Mouse (Mus musculus): Measurements from ENCODE around the gene Gprc5c. TPM values are rescaled to one million over a fixed set of nuclear protein-coding genes. Genes with fewer than 3 reads are reported as not detected.

Gprc5c gene
- 21.8 and 23.0 TPM in 2 replicates for polyA plus RNA-seq (2014; fragmentation: Nextera tagmentation; extraction: Ambion mirVana)

GRCm38 (mm10) chr11:114850452-114851268, at the start of gene Gprc5c:
TSS of gene Gprc5c (plus strand) at chr11:114851152.
- Histone ChIP-seq H3K27me3 (ENCODE audit: control insufficient read depth, insufficient read depth, low read length) (0 out of 2 replicates have a peak, but pooled peaks cover 2% of the 10 kb centered on the region), H3K4me3 (ENCODE audit: low read depth, low read length) (peak within 1 kb of the TSS; percentile 76), H3K9ac (ENCODE audit: low read depth, low read length) (peak within 1 kb of the TSS; percentile 83), H3K4me1 (ENCODE audit: control insufficient read depth, insufficient read depth, low read length) (peaks cover 14% of the 10 kb centered on the region), H3K36me3 (ENCODE audit: control insufficient read depth, insufficient read depth, low read length) (no peaks in the 10 kb centered on the region), H3K9me3 (replicated peaks; ENCODE audit: control insufficient read depth, low read length) (no peaks in the 10 kb centered on the region), H3K27ac (ENCODE audit: low read depth, low read length) (peak within 1 kb of the TSS; percentile 58), H3K4me2 (peak within 1 kb of the TSS; percentile 99)
- under 1% methylated on average over 36 of the region's 43 CpGs for WGBS (ENCODE audit: insufficient replicate concordance)
- ATAC-seq (replicated peaks; ENCODE audit: insufficient number of reproducible peaks, low FRiP score, low TSS enrichment), result no peak

- 90% methylated on average over 1 of the region's 1 CpGs for WGBS (ENCODE audit: insufficient replicate concordance)
- no peak for ATAC-seq (replicated peaks; ENCODE audit: insufficient number of reproducible peaks, low FRiP score, low TSS enrichment)
- H3K4me3 ChIP-seq (ENCODE audit: low read depth, low read length), result no peak overlapping the region
- no peaks in the 10 kb centered on the region for H3K9me3 ChIP-seq (replicated peaks; ENCODE audit: control insufficient read depth, low read length)
- no peaks in the 10 kb centered on the region for H3K36me3 ChIP-seq (ENCODE audit: control insufficient read depth, insufficient read depth, low read length)
- no peak overlapping the region for H3K4me2 ChIP-seq
- no peak overlapping the region for H3K9ac ChIP-seq (ENCODE audit: low read depth, low read length)
- H3K4me1 ChIP-seq (ENCODE audit: control insufficient read depth, insufficient read depth, low read length), result no peaks in the 10 kb centered on the region
- no peaks in the 10 kb centered on the region; the same call in 1 of the 2 replicates for H3K27me3 ChIP-seq (ENCODE audit: control insufficient read depth, insufficient read depth, low read length)
- H3K27ac ChIP-seq (ENCODE audit: low read depth, low read length), result no peak overlapping the region
These were observed 49.0 kb upstream of the Gprc5c start for GRCm38 (mm10) chr11:114801906-114802305.

DNA sequence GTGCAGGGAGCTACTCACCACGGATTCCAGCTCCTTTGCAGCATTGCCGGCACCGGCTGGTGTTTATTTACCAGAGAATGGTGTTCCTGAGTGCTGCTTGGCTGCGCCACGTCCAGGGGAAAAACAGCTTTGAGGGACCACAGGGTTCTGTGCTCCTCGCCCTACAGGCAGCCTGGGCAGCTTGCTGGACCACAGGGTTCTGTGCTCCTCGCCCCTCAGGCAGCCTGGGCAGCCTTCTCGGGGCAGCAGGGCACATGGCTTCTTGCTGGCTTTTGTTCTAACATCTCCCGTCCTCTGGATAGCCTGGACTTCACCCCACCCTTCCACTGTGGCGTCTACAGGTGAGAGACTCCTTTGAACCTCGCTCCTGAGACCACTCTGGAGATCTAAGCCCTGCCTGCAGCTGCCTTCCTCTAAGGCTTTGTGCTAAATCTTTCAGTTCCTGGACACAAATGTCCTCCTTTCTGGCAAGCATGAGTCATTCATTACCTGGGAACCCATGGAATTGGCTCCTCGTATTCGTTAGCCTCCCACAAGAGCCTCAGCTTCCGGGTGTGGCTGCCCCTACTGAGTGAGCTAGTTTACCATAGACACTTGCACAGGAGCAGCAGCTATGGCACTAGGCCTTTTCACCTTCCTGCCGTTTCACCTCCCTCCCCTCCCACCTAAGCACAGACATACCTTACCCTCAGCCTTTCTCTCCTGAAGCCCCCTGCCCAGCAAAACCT, 48.2 kb upstream of the Gprc5c start:
- 58% methylated on average over 15 of the region's 15 CpGs for WGBS (ENCODE audit: insufficient replicate concordance)
- Histone ChIP-seq H3K4me1 (ENCODE audit: control insufficient read depth, insufficient read depth, low read length) (peaks cover 3% of the 10 kb centered on the region), H3K27me3 (ENCODE audit: control insufficient read depth, insufficient read depth, low read length) (no peaks in the 10 kb centered on the region; the same call in 1 of the 2 replicates), H3K27ac (ENCODE audit: low read depth, low read length) (no peak overlapping the region), H3K4me2 (no peak overlapping the region), H3K9ac (ENCODE audit: low read depth, low read length) (no peak overlapping the region), H3K36me3 (ENCODE audit: control insufficient read depth, insufficient read depth, low read length) (no peaks in the 10 kb centered on the region), H3K9me3 (replicated peaks; ENCODE audit: control insufficient read depth, low read length) (no peaks in the 10 kb centered on the region), H3K4me3 (ENCODE audit: low read depth, low read length) (no peak overlapping the region)
- no peak for ATAC-seq (replicated peaks; ENCODE audit: insufficient number of reproducible peaks, low FRiP score, low TSS enrichment)

DNA sequence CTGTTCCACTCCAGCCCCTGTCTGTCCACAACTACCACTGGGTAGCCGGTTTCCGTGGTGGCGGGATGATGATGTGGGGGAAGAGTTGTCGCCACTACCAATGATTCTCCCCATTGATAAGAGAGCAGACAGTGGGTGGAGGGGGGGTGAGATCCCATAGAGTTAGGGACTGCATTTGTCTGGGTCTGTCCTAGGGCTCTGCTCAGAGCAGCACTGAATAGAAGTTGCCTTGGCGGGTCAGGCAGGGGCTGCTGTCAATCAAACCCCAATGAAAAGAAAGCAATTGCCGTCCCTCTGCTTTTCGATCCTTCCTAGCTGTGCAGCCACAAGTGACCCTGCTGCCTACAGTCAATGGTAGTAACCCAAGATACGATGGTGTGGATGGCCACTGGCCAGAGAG, 47.0 kb upstream of the Gprc5c start:
- Histone ChIP-seq H3K4me3 (ENCODE audit: low read depth, low read length) (no peak overlapping the region), H3K4me1 (ENCODE audit: control insufficient read depth, insufficient read depth, low read length) (peaks cover 5% of the 10 kb centered on the region), H3K27me3 (ENCODE audit: control insufficient read depth, insufficient read depth, low read length) (no peaks in the 10 kb centered on the region; the same call in 1 of the 2 replicates), H3K36me3 (ENCODE audit: control insufficient read depth, insufficient read depth, low read length) (no peaks in the 10 kb centered on the region), H3K9ac (ENCODE audit: low read depth, low read length) (no peak overlapping the region), H3K4me2 (no peak overlapping the region), H3K27ac (ENCODE audit: low read depth, low read length) (no peak overlapping the region), H3K9me3 (replicated peaks; ENCODE audit: control insufficient read depth, low read length) (no peaks in the 10 kb centered on the region)
- no peak for ATAC-seq (replicated peaks; ENCODE audit: insufficient number of reproducible peaks, low FRiP score, low TSS enrichment)
- 46% methylated on average over 8 of the region's 8 CpGs for WGBS (ENCODE audit: insufficient replicate concordance)

DNA sequence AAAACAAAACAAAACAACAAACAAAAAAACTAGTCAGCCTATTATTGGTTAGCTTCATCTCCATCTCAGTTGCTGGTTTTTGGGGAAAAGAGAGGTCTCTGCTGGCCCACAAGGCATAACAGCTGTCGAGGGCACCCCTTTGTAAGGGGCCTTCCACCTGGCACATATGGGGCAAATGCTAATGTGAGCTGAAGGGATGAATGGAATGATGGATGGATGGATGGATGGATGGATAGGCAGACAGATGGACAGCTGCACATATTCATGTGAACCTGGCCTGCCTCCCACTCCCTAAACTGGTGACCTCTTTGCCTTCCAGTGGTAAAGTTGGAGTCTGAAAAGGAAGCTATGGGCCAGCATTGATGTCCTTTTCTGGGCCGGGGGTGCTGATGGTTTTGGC, 43.9 kb upstream of the Gprc5c start:
- Histone ChIP-seq H3K27me3 (ENCODE audit: control insufficient read depth, insufficient read depth, low read length) (no peaks in the 10 kb centered on the region; the same call in 1 of the 2 replicates), H3K4me2 (no peak overlapping the region), H3K36me3 (ENCODE audit: control insufficient read depth, insufficient read depth, low read length) (no peaks in the 10 kb centered on the region), H3K4me1 (ENCODE audit: control insufficient read depth, insufficient read depth, low read length) (peaks cover 5% of the 10 kb centered on the region), H3K4me3 (ENCODE audit: low read depth, low read length) (no peak overlapping the region), H3K9ac (ENCODE audit: low read depth, low read length) (no peak overlapping the region), H3K9me3 (replicated peaks; ENCODE audit: control insufficient read depth, low read length) (no peaks in the 10 kb centered on the region), H3K27ac (ENCODE audit: low read depth, low read length) (no peak overlapping the region)
- ATAC-seq (replicated peaks; ENCODE audit: insufficient number of reproducible peaks, low FRiP score, low TSS enrichment), result no peak
- WGBS (ENCODE audit: insufficient replicate concordance), result 82% methylated on average over 2 of the region's 2 CpGs

DNA sequence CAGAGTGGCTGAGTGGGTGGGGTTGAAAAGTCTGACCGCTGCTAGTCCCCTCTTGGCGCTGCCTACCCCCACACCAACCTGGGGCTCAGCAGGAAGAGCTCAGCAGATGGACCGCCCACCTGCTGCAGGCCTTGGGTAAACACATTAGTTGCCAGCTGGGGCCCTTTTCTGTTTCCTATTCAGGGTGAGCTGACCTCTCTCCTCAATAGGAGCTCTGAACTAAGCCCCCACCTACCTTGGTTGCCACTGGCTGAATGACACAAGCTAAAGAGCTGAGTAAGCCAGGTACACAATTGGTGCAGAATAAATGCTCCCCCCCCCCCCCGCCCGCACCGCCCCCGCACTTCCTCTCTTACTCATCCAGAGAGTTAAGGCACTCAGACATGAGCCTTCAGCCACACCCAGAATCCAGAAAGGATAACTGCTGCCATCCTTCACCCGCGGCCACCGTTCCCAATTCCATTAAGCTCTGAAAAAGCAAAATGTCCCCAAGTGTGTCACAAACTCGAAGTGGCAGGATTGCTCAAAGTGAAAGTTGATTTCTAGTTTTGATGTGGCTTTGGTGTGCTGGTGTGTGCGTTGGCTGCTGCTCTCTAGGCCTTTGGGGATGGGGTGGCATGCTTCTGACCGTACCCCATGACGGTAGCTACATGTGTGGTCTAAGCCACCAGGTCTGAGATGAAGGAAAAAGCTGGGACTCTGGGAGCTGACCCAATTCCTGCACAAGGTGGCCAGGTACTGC, 43.1 kb upstream of the Gprc5c start:
- H3K4me3 ChIP-seq (ENCODE audit: low read depth, low read length), result no peak overlapping the region
- peaks cover 5% of the 10 kb centered on the region for H3K4me1 ChIP-seq (ENCODE audit: control insufficient read depth, insufficient read depth, low read length)
- H3K9ac ChIP-seq (ENCODE audit: low read depth, low read length), result no peak overlapping the region
- H3K9me3 ChIP-seq (replicated peaks; ENCODE audit: control insufficient read depth, low read length), result no peaks in the 10 kb centered on the region
- no peak overlapping the region for H3K27ac ChIP-seq (ENCODE audit: low read depth, low read length)
- no peaks in the 10 kb centered on the region for H3K27me3 ChIP-seq (ENCODE audit: control insufficient read depth, insufficient read depth, low read length)
- ATAC-seq (replicated peaks; ENCODE audit: insufficient number of reproducible peaks, low FRiP score, low TSS enrichment), result no peak
- no peaks in the 10 kb centered on the region for H3K36me3 ChIP-seq (ENCODE audit: control insufficient read depth, insufficient read depth, low read length)
- H3K4me2 ChIP-seq, result no peak overlapping the region
- WGBS (ENCODE audit: insufficient replicate concordance), result 32% methylated on average over 13 of the region's 14 CpGs

DNA sequence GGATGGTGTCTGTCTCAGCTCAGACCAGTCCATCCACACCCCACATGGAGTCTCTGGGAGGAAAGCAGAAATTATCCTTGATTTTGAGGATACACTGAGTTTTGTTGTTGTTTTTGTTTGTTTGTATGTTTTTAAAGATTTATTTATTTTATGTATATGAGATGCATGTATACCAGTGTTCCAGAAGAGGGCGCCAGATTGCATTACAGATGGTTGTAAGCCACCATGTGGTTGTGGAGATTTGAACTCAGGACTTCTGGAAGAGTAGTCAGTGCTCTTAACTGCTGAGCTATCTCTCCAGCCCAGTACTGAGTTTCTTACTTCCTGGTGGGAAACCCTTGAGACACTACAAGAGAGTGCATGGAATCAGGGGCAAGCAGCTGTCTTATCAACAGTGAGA, 41.6 kb upstream of the Gprc5c start:
- H3K27ac ChIP-seq (ENCODE audit: low read depth, low read length), result no peak overlapping the region
- 78% methylated on average over 1 of the region's 1 CpGs for WGBS (ENCODE audit: insufficient replicate concordance)
- no peaks in the 10 kb centered on the region for H3K27me3 ChIP-seq (ENCODE audit: control insufficient read depth, insufficient read depth, low read length)
- no peak overlapping the region for H3K4me2 ChIP-seq
- no peak for ATAC-seq (replicated peaks; ENCODE audit: insufficient number of reproducible peaks, low FRiP score, low TSS enrichment)
- H3K9ac ChIP-seq (ENCODE audit: low read depth, low read length), result no peak overlapping the region
- no peak overlapping the region for H3K4me3 ChIP-seq (ENCODE audit: low read depth, low read length)
- H3K36me3 ChIP-seq (ENCODE audit: control insufficient read depth, insufficient read depth, low read length), result no peaks in the 10 kb centered on the region
- no peaks in the 10 kb centered on the region for H3K9me3 ChIP-seq (replicated peaks; ENCODE audit: control insufficient read depth, low read length)
- H3K4me1 ChIP-seq (ENCODE audit: control insufficient read depth, insufficient read depth, low read length), result peaks cover 5% of the 10 kb centered on the region

- H3K9ac ChIP-seq (ENCODE audit: low read depth, low read length), result no peak overlapping the region
- no peak overlapping the region; the same call in 1 of the 2 replicates for H3K27ac ChIP-seq (ENCODE audit: low read depth, low read length)
- no peaks in the 10 kb centered on the region for H3K36me3 ChIP-seq (ENCODE audit: control insufficient read depth, insufficient read depth, low read length)
- no peak overlapping the region for H3K4me3 ChIP-seq (ENCODE audit: low read depth, low read length)
- no peaks in the 10 kb centered on the region for H3K27me3 ChIP-seq (ENCODE audit: control insufficient read depth, insufficient read depth, low read length)
- 24% methylated on average over 4 of the region's 4 CpGs for WGBS (ENCODE audit: insufficient replicate concordance)
- ATAC-seq (replicated peaks; ENCODE audit: insufficient number of reproducible peaks, low FRiP score, low TSS enrichment), result no peak
- peaks cover 15% of the 10 kb centered on the region for H3K4me1 ChIP-seq (ENCODE audit: control insufficient read depth, insufficient read depth, low read length)
- no peak overlapping the region for H3K4me2 ChIP-seq
- H3K9me3 ChIP-seq (replicated peaks; ENCODE audit: control insufficient read depth, low read length), result no peaks in the 10 kb centered on the region
These were observed 40.6 kb upstream of the Gprc5c start for GRCm38 (mm10) chr11:114810344-114810743.
